Mouse (Mus musculus): Measurements from ENCODE around the gene Hoxc4. TPM values are rescaled to one million over a fixed set of nuclear protein-coding genes. Genes with fewer than 3 reads are reported as not detected.

Hoxc4 gene
- not detected for polyA plus RNA-seq (2017; shearing (Covaris generic))

- ATAC-seq = no peak
Measured at GRCm38 (mm10) chr15:103018636-103019035, at the start of gene Hoxc4. Gene Hoxc4 (plus strand): TSS chr15:103018934.

GRCm38 (mm10) chr15:102969296-102969695 is 49.4 kb upstream of the Hoxc4 start:
- ATAC-seq = no peak

- ATAC-seq = no peak
Measured at GRCm38 (mm10) chr15:102970740-102971139, 48.0 kb upstream of the Hoxc4 start.

GRCm38 (mm10) chr15:102972254-102972653 is 46.5 kb upstream of the Hoxc4 start:
- ATAC-seq = no peak

- no peak for ATAC-seq
Measured at GRCm38 (mm10) chr15:102972753-102973152, 46.0 kb upstream of the Hoxc4 start.

- no peak for ATAC-seq
Measured at GRCm38 (mm10) chr15:102975034-102975433, 43.7 kb upstream of the Hoxc4 start.

GRCm38 (mm10) chr15:102975688-102976111 is 43.0 kb upstream of the Hoxc4 start:
- ATAC-seq = no peak

- no peak for ATAC-seq
Measured at GRCm38 (mm10) chr15:102976171-102976570, 42.6 kb upstream of the Hoxc4 start, which contains the start of gene Hoxc9. Gene Hoxc9 (plus strand): TSS chr15:102976439.

- ATAC-seq = peak; percentile 55
Measured at GRCm38 (mm10) chr15:102976631-102977422, 41.9 kb upstream of the Hoxc4 start.

GRCm38 (mm10) chr15:102977423-102977974 is 41.2 kb upstream of the Hoxc4 start:
- peak; percentile 44 for ATAC-seq

- ATAC-seq = no peak
Measured at GRCm38 (mm10) chr15:102978615-102979515, 39.9 kb upstream of the Hoxc4 start.

- ATAC-seq = no peak
Measured at GRCm38 (mm10) chr15:102979936-102980335, 38.8 kb upstream of the Hoxc4 start.

GRCm38 (mm10) chr15:102980352-102980751 is 38.4 kb upstream of the Hoxc4 start:
- no peak for ATAC-seq

GRCm38 (mm10) chr15:102980912-102981311 is 37.8 kb upstream of the Hoxc4 start:
- no peak for ATAC-seq

- peak; percentile 24 for ATAC-seq
Measured at GRCm38 (mm10) chr15:102981379-102982288, 37.1 kb upstream of the Hoxc4 start.

- ATAC-seq = no peak
Measured at GRCm38 (mm10) chr15:102983716-102984115, 35.0 kb upstream of the Hoxc4 start.

GRCm38 (mm10) chr15:102984521-102984920 is 34.2 kb upstream of the Hoxc4 start:
- ATAC-seq = no peak

- ATAC-seq = no peak
Measured at GRCm38 (mm10) chr15:102984925-102985324, 33.8 kb upstream of the Hoxc4 start.

GRCm38 (mm10) chr15:102987124-102987833 is 31.5 kb upstream of the Hoxc4 start:
- peak; percentile 78 for ATAC-seq

- no peak for ATAC-seq
Measured at GRCm38 (mm10) chr15:102988078-102988477, 30.7 kb upstream of the Hoxc4 start.
